Mouse (Mus musculus) lung, postnatal 36 days (tissue): ENCODE measurements around the gene 1700028J19Rik.
"Not testable (repeated sequence)": the region's sequence is repeated elsewhere in the genome, so short reads cannot be mapped to it uniquely, and the experiment has no call there.

ENCODE experiments used
- DNase-seq: peaks from one replicate; pipeline ENCODE4 v3.0.0; 2022; ENCODE audit warnings: mixed read lengths

1700028J19Rik gene

GRCm38 (mm10) chr7:44249248-44249647 lies 2.8 kb upstream of the 1700028J19Rik start:
- no peak for DNase-seq

DNA sequence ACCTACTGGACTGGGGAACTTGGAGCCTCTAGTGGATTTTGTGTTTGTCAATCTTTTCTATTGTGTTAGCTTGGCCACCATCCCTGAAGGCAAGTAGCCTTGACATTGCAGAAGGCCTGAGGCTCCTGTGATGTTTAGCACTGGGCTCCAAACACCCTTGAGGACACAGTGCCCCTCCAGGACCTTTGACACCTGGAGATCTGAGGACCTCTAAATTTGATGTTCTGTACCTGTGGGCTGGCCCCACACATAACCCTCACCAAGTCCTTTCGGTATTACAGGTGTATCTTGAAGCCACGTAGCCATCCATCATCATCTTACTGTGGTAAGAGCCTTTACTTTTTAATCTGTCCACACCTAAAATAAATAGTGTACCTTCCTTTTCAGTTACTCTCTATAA lies 1.5 kb upstream of the 1700028J19Rik start:
- DNase-seq: no peak

- DNase-seq: peak; percentile 39
Observed at GRCm38 (mm10) chr7:44246984-44247470, 532 bp upstream of the 1700028J19Rik start.

DNA sequence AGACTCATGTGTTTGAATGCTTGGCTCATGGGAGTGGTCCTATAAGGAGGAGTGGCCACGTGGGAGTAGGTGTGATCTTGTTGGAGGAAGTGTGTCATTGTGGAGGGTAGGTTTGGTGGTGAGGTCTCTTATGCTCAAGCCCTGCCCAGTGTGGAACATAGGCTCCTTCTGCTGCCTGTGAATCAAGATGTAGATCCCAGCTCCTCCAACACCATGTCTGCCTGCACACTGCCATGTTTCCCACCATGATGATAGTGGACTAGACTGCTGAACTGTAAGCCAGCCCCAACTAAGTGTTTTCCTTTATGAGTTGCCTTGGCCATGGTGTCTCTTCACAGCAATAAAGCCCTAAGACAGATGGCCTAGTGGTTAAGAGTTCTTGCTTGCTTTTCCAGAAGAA lies 2.4 kb downstream of the 1700028J19Rik start:
- DNase-seq: no peak

- no peak for DNase-seq
Observed at GRCm38 (mm10) chr7:44241163-44241562, 5.3 kb downstream of the 1700028J19Rik start.

DNA sequence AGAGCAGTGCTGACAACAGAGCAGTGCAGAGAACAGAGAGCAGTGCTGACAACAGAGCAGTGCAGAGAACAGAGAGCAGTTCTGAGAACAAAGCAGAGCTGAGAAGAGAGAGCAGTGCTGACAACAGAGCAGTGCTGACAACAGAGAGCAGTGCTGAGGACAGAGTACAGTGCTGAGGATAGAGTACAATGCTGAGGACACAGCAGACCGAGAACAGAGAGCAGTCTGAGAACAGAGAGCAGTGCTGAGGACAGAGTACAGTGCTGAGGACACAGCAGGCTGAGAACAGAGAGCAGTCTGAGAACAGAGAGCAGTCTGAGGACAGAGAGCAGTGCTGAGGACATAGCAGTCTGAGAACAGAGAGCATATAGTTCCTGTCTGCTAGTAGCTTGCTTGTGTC lies 5.8 kb downstream of the 1700028J19Rik start:
- no peak for DNase-seq

DNA sequence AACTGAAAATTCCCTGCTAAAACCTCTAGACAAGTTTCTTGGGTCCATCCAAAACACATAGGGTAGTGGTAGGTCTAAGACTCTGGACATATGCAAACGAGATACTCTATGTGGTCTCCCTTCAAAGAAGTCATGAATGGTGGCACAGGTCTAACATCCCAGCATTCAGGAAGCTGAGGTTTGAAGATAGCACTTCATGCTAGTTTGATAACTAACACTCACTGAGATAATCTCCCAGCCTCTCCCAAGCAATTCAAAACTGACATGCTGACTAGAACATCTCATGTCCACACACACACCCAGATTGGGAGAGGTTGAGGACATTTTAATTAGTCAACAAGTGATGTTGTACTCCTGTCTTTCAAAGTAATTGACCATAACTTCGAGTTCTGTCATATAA lies 6.6 kb downstream of the 1700028J19Rik start:
- no peak for DNase-seq

- no peak for DNase-seq
Observed at GRCm38 (mm10) chr7:44235909-44236308, 10.6 kb downstream of the 1700028J19Rik start, which contains the start of gene Gm36864. Gene Gm36864 (plus strand): TSS chr7:44236177.

- DNase-seq: peak; percentile 1
Observed at GRCm38 (mm10) chr7:44225076-44225475, 21.4 kb downstream of the 1700028J19Rik start, which contains the start of gene Klk1. Gene Klk1 (plus strand): TSS chr7:44225360.

- not testable (repeated sequence) for DNase-seq
Observed at GRCm38 (mm10) chr7:44222335-44222734, 24.2 kb downstream of the 1700028J19Rik start.

GRCm38 (mm10) chr7:44221601-44222000 lies 24.9 kb downstream of the 1700028J19Rik start:
- not testable (repeated sequence) for DNase-seq

DNA sequence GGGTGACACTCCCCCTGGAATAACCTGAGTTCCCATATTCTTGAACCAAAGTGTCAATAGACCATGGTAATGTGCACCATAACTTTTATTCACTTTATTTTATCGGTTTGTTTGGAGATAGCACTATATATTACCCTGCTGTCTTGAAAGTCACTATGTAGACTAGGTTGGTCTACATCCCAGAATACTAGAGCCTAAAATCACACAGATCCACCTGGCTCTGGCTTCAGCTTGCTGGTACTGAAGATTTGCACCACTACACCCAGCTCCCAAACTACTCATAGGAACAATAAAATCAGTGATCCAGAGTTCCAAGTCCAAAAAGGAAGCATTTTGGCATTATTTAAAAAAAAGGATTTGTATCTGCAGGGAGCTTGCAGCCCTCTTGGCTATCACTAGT lies 30.9 kb downstream of the 1700028J19Rik start, which contains the start of gene Klk1b5:
Gene Klk1b5, plus strand, starts transcription at position 301 of the 400 bp plus-strand sequence.
- DNase-seq: no peak

DNA sequence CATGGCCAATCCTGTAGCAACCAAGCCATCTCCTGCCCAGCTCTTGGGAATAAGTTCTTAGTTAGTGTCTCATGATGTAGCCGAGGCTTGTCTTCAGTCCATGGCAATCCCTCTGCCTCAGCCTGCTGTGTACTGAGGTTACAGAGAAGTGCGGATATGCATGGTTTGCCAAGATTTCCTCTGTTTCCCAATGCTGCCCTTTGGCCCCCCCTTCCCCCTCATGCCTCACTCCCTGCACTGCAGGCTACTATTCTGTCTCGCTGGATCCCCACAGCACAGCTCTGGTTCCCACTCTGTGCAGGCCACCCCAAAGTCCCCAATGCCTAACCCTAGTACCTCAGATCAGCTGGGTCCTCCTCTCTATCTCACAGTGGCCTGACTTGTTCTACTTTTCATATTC lies 38.2 kb downstream of the 1700028J19Rik start:
- no peak for DNase-seq

- not testable (repeated sequence) for DNase-seq
Observed at GRCm38 (mm10) chr7:44207135-44207534, 39.4 kb downstream of the 1700028J19Rik start, which contains the start of gene Klk1b4. Gene Klk1b4 (plus strand): TSS chr7:44207435.

GRCm38 (mm10) chr7:44197891-44198290 lies 48.6 kb downstream of the 1700028J19Rik start, which contains the start of gene Klk1b3:
Gene Klk1b3 (plus strand): TSS chr7:44198191.
- DNase-seq: no peak

- DNase-seq: not testable (repeated sequence)
Observed at GRCm38 (mm10) chr7:44193466-44193865, 53.0 kb downstream of the 1700028J19Rik start.

DNA sequence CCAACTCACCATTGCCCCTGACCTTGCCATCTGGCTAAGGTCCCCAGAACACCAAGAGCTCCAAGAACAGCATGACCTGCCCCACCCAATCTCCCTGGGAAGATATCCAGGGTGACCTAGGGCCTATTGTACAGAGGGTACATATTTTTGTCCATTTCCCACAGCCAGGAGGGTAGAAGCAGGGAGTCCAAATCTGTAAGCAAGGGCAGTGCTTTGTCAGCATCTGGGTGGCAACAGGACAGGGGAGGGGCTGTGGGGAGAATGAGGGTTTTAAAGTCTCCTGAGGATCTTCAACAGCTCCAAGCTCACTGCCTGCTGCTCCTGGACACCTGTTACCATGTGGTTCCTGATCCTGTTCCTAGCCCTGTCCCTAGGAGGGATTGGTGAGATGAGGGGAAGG lies 58.6 kb downstream of the 1700028J19Rik start, which contains the start of gene Klk1b24:
Gene Klk1b24, plus strand, starts transcription at position 301 of the 400 bp plus-strand sequence.
- DNase-seq: not testable (repeated sequence)

DNA sequence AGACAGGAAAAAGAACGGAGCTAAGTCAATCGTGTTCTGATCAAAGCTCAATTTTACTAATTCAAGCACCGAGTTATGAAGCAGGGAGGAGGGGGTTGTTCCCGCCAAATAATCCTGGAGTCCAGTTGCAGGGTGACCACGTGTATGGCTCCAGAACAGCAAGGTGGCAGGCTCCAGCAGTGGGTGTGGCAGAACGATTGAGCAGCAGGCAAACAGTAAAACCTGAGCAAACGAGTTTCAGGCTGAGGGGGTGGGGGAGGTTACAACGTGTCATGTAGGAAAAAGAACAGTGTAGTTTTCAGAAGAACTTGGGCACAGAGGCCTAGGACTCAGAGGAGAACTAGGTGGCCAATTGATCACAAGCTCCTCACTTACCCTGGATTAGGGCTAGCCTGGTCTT lies 60.0 kb downstream of the 1700028J19Rik start:
- DNase-seq: not testable (repeated sequence)
